Mouse (Mus musculus): ENCODE measurements around the gene Zfp853.

Zfp853 gene

DNA sequence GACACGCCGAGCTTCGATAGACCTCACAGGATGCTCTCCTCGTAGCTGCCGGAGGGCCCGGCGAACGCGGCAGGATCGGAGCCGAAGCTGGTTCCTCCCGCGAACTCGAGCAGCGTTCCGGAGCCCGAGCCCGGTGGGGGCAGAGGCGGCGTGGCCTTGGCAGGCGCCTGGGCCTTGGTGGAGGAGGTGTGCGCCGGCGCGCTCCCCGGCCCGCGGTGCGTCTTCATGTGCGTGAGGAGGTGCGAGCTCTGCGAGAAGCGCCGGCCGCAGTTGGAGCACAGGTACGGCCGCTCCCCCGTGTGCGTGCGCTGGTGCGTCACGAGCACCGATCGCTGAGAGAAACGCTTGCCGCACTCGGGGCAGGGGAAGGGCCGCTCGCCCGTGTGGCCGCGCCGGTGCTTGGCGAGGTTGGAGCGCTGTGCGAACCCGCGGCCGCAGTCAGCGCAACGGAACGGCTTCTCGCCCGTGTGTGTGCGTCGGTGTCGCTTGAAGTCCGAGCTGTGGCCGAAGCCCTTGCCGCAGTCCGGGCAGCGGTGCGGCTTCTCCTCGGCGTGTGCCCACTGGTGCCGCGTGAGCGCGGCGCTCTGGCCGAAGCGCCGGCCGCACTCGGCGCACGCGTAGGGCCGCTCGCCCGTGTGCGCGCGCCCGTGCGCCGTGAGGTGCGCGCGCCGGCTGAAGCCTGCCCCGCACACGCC, 40.1 kb downstream of the Zfp853 start:
- DNase-seq (ENCODE audit: low spot score in 2 of 2), result no peak

DNA sequence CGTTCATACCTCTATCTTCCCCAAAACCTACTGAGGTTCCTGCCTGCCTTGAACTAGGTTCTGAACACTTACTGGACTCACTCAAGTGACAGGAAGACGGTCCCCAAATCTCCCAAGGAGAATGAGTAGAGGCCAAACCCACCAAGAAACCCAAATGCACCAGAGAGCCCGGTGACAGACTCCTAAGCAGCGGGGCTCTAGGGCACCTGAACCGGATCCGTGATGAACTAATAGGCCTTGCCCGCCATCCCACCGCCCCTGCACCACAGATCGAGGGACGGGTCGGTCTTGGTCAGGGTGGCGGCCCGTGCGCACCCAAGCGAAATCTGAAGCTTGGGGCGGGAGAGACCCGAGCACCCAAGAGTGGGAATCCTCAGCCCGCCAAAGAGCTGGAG, 40.6 kb downstream of the Zfp853 start:
- DNase-seq (ENCODE audit: low spot score in 2 of 2), result no peak

DNA sequence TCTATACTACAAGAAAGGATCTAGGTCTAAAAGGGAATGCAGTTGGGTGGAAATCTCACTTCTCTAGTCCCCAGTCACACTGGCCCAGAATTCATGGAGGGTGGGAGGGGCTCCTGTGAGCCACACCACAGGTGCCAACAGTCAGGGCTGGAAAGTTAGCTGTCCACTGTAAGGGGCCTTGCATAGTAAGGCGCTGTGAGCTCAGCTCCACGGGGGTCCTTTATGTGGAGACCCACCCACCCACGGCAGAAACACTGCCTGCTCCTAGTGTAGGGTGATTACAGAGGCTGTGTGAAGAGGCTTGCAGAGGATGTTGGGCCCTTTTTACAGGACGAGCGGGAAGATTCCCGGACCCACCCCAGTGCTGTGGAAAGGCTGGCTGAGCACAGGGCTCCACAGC, 41.4 kb downstream of the Zfp853 start:
- no peak for DNase-seq (ENCODE audit: low spot score in 2 of 2)

DNA sequence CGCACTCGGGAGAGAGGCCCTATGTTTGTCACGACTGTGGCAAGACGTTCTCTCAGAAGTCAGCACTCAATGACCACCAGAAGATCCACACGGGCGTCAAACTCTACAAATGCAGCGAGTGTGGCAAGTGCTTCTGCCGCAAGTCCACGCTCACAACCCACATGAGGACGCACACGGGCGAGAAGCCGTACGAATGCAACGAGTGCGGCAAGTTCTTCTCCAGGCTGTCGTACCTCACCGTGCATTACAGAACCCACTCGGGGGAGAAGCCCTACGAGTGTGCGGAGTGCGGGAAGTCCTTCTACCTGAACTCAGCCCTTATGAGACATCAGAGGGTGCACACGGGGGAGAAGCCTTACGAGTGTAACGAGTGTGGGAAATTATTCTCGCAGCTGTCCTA, 48.5 kb downstream of the Zfp853 start:
- no peak for DNase-seq (ENCODE audit: low spot score in 2 of 2)
